ENCODE assay signal across 8 mouse cellular contexts in genomic region chr2:163054335-163054840, GRCm38 (mm10). TPM values are rescaled to one million over a fixed set of nuclear protein-coding genes. Genes with fewer than 3 reads are reported as not detected.
DNase-seq lines count a peak whose midpoint lies in the region; ATAC-seq and TF ChIP-seq lines count a peak whose summit lies in the region.

Mybl2 (plus strand) TSS chr2:163054687.

- H3K27me3 ChIP-seq in megakaryocyte, embryonic 14.5 days (replicated peaks): no peaks in the 10 kb centered on the region

- no peaks in the 10 kb centered on the region for H3K4me1 ChIP-seq in cortical plate, adult 2 months (ENCODE audit: control insufficient read depth, insufficient read depth, low read length)
- peaks cover 42% of the 10 kb centered on the region for H3K4me1 ChIP-seq in megakaryocyte, embryonic 14.5 days

- peak; percentile 81 to 86 for DNase-seq in gastrocnemius, adult 8-10 months (ENCODE audit: low spot score in 2 of 2)
- DNase-seq in hindlimb bud, embryonic 11.5 days (ENCODE audit: extremely low spot score, low read depth, low spot score): peak; percentile 83
- DNase-seq in left cerebral cortex, adult 8-10 months (ENCODE audit: low spot score in 2 of 2): peak; percentile 52 to 81
- peak; percentile 90 to 93 for DNase-seq in right cerebral cortex, postnatal 10 days (ENCODE audit: low spot score in 2 of 2)
- DNase-seq in urinary bladder, postnatal 25 days (ENCODE audit: low spot score): peak; percentile 89

- no peak for TF ChIP-seq CTCF in cortical plate, adult 2 months (IDR thresholded peaks at IDR 0.05; ENCODE audit: extremely low read depth, insufficient read depth, low read length)

- TF ChIP-seq POLR2A in cortical plate, adult 2 months (IDR thresholded peaks at IDR 0.05; ENCODE audit: extremely low read depth, insufficient read depth, low read length): no peak

- H3K4me3 ChIP-seq in cortical plate, adult 2 months (ENCODE audit: insufficient read depth, low read length): peak within 1 kb of the TSS; percentile 19
- H3K4me3 ChIP-seq in megakaryocyte, embryonic 14.5 days (replicated peaks): peak within 1 kb of the TSS; percentile 95

- H3K9me3 ChIP-seq in megakaryocyte, embryonic 14.5 days: no peaks in the 10 kb centered on the region

- no peak within 1 kb of the TSS for H3K27ac ChIP-seq in cortical plate, adult 2 months (ENCODE audit: insufficient read depth, low read length)

- peak; percentile 100 for ATAC-seq in activated CD4-positive, CD25-positive, alpha-beta regulatory T cell, adult 4 months

- peaks cover 24% of the 10 kb centered on the region for H3K36me3 ChIP-seq in megakaryocyte, embryonic 14.5 days (replicated peaks; ENCODE audit: low read length)

RNA-seq across cellular contexts. Expression of gene Mybl2, which starts in this region (rescaled TPM):
- polyA plus RNA-seq in activated CD4-positive, CD25-positive, alpha-beta regulatory T cell, adult 4 months (2017; shearing (Covaris generic)): 1 to 10 TPM; 3.2 to 4.7 TPM
- polyA plus RNA-seq in cortical plate, adult 2 months (2012; rRNA removed): 2.0 and 2.3 TPM in 2 replicates
- under 1 TPM in 3 of 4 experiments, not detected in 1; 0.27 to 0.53 (median 0.48) TPM for total RNA-seq in gastrocnemius, adult 8-10 months (2022)
- 1 to 10 TPM in 3 of 4 experiments, under 1 TPM in 1; 0.64 to 2.1 (median 1.4) TPM for total RNA-seq in left cerebral cortex, adult 8-10 months (2022)
- 12.5 and 23.5 TPM in 2 replicates for polyA plus RNA-seq in megakaryocyte, embryonic 14.5 days (2012; ENCODE audit: insufficient read depth, low replicate concordance)

Comparison
In these comparisons a context has a peak if more than half of its experiments do, and no peak if none do; other contexts are left out.
1. Peak in DNase-seq in gastrocnemius, adult 8-10 months; RNA of the gene not detected or under 1 TPM.